Mouse (Mus musculus): ENCODE results near the gene Kcnn4. TPM values are rescaled to one million over a fixed set of nuclear protein-coding genes. Genes with fewer than 3 reads are reported as not detected.
"Not testable (repeated sequence)": the region's sequence is repeated elsewhere in the genome, so short reads cannot be mapped to it uniquely, and the experiment has no call there.

Gene Kcnn4
- polyA plus RNA-seq, 1 experiment from 2014 or later = 3.0 TPM

- no peaks in the 10 kb centered on the region for H3K36me3 ChIP-seq (ENCODE audit: control insufficient read depth, insufficient read depth, low read length)
- H3K9me3 ChIP-seq (ENCODE audit: control insufficient read depth, low read depth, low read length) = no peaks in the 10 kb centered on the region
- H3K27ac ChIP-seq (ENCODE audit: low read length) = peak overlapping the region; percentile 85
- no peak for ATAC-seq (ENCODE audit: insufficient number of reproducible peaks, insufficient read depth, low FRiP score, low read depth)
- H3K4me1 ChIP-seq (ENCODE audit: control insufficient read depth, insufficient read depth, low read length) = peaks cover 19% of the 10 kb centered on the region; the same call in 1 of the 2 replicates
- no peak overlapping the region for H3K9ac ChIP-seq (replicated peaks; ENCODE audit: low read depth, low read length)
- 65% methylated on average over 2 of the region's 2 CpGs for WGBS
- H3K4me2 ChIP-seq (replicated peaks; ENCODE audit: low read depth, low read length) = peak overlapping the region; percentile 33; the same call in 1 of the 2 replicates
- no peak overlapping the region for H3K4me3 ChIP-seq (ENCODE audit: low read depth, low read length)
- H3K27me3 ChIP-seq (ENCODE audit: control insufficient read depth, insufficient read depth, low read length) = no peaks in the 10 kb centered on the region
Observed at GRCm38 (mm10) chr7:24391687-24392086, 21.6 kb downstream of the Kcnn4 start.

- H3K4me1 ChIP-seq (ENCODE audit: control insufficient read depth, insufficient read depth, low read length) = peaks cover 23% of the 10 kb centered on the region
- H3K36me3 ChIP-seq (ENCODE audit: control insufficient read depth, insufficient read depth, low read length) = no peaks in the 10 kb centered on the region
- no peak overlapping the region for H3K9ac ChIP-seq (replicated peaks; ENCODE audit: low read depth, low read length)
- no peak overlapping the region for H3K27ac ChIP-seq (ENCODE audit: low read length)
- H3K9me3 ChIP-seq (ENCODE audit: control insufficient read depth, low read depth, low read length) = no peaks in the 10 kb centered on the region
- ATAC-seq (ENCODE audit: insufficient number of reproducible peaks, insufficient read depth, low FRiP score, low read depth) = no peak
- no peak overlapping the region for H3K4me3 ChIP-seq (ENCODE audit: low read depth, low read length)
- H3K27me3 ChIP-seq (ENCODE audit: control insufficient read depth, insufficient read depth, low read length) = no peaks in the 10 kb centered on the region
- no peak overlapping the region for H3K4me2 ChIP-seq (replicated peaks; ENCODE audit: low read depth, low read length)
- WGBS = 90% methylated on average over 3 of the region's 3 CpGs
Observed at GRCm38 (mm10) chr7:24394054-24394453, 24.0 kb downstream of the Kcnn4 start.

- Histone ChIP-seq H3K4me1 (ENCODE audit: control insufficient read depth, insufficient read depth, low read length) (peaks cover 19% of the 10 kb centered on the region), H3K36me3 (ENCODE audit: control insufficient read depth, insufficient read depth, low read length) (no peaks in the 10 kb centered on the region), H3K27ac (ENCODE audit: low read length) (no peak overlapping the region), H3K27me3 (ENCODE audit: control insufficient read depth, insufficient read depth, low read length) (no peaks in the 10 kb centered on the region), H3K9ac (replicated peaks; ENCODE audit: low read depth, low read length) (no peak overlapping the region), H3K4me2 (replicated peaks; ENCODE audit: low read depth, low read length) (no peak overlapping the region), H3K4me3 (ENCODE audit: low read depth, low read length) (no peak overlapping the region), H3K9me3 (ENCODE audit: control insufficient read depth, low read depth, low read length) (no peaks in the 10 kb centered on the region)
- 74% methylated on average over 15 of the region's 15 CpGs for WGBS
- ATAC-seq (ENCODE audit: insufficient number of reproducible peaks, insufficient read depth, low FRiP score, low read depth) = no peak
Observed at GRCm38 (mm10) chr7:24394475-24395161, 24.6 kb downstream of the Kcnn4 start.

DNA sequence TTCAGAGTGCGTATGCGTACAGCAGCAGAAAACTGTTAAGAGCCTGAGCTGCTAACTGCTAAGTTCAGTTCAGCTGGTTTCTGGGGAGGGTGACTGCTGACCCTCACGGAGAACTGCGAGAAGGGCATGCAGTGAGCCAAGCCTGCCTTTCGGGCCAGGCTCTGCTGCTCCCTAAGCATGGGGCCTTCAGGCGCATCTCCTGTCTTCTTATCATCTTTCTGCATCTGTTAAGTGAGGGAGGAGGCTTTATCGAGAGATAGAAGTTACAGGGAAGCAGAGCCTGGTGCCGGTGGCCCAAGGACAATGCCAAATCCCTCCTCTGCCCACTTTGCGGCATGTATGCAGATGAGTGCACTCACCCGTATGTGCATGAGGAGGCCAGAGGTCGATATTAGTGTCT, 26.8 kb downstream of the Kcnn4 start:
- Histone ChIP-seq H3K27me3 (ENCODE audit: control insufficient read depth, insufficient read depth, low read length) (no peaks in the 10 kb centered on the region), H3K4me3 (ENCODE audit: low read depth, low read length) (no peak overlapping the region), H3K36me3 (ENCODE audit: control insufficient read depth, insufficient read depth, low read length) (no peaks in the 10 kb centered on the region), H3K9me3 (ENCODE audit: control insufficient read depth, low read depth, low read length) (no peaks in the 10 kb centered on the region), H3K4me2 (replicated peaks; ENCODE audit: low read depth, low read length) (no peak overlapping the region), H3K9ac (replicated peaks; ENCODE audit: low read depth, low read length) (no peak overlapping the region), H3K27ac (ENCODE audit: low read length) (no peak overlapping the region), H3K4me1 (ENCODE audit: control insufficient read depth, insufficient read depth, low read length) (peaks cover 8% of the 10 kb centered on the region)
- 61% methylated on average over 11 of the region's 11 CpGs for WGBS
- ATAC-seq (ENCODE audit: insufficient number of reproducible peaks, insufficient read depth, low FRiP score, low read depth) = no peak

GRCm38 (mm10) chr7:24398364-24398913, 28.4 kb downstream of the Kcnn4 start:
- no peak overlapping the region for H3K9ac ChIP-seq (replicated peaks; ENCODE audit: low read depth, low read length)
- 93% methylated on average over 8 of the region's 8 CpGs for WGBS
- ATAC-seq (ENCODE audit: insufficient number of reproducible peaks, insufficient read depth, low FRiP score, low read depth) = no peak
- peaks cover 2% of the 10 kb centered on the region; the same call in 1 of the 2 replicates for H3K36me3 ChIP-seq (ENCODE audit: control insufficient read depth, insufficient read depth, low read length)
- no peaks in the 10 kb centered on the region for H3K27me3 ChIP-seq (ENCODE audit: control insufficient read depth, insufficient read depth, low read length)
- no peaks in the 10 kb centered on the region for H3K9me3 ChIP-seq (ENCODE audit: control insufficient read depth, low read depth, low read length)
- no peak overlapping the region for H3K4me2 ChIP-seq (replicated peaks; ENCODE audit: low read depth, low read length)
- no peak overlapping the region; the same call in 1 of the 2 replicates for H3K4me3 ChIP-seq (ENCODE audit: low read depth, low read length)
- H3K27ac ChIP-seq (ENCODE audit: low read length) = no peak overlapping the region
- H3K4me1 ChIP-seq (ENCODE audit: control insufficient read depth, insufficient read depth, low read length) = peaks cover 6% of the 10 kb centered on the region

- peak; percentile 95 for ATAC-seq (ENCODE audit: insufficient number of reproducible peaks, insufficient read depth, low FRiP score, low read depth)
- WGBS = 2% methylated on average over 66 of the region's 66 CpGs
- H3K9ac ChIP-seq (replicated peaks; ENCODE audit: low read depth, low read length) = peak within 1 kb of the TSS; percentile 34; the same call in 1 of the 2 replicates
Observed at GRCm38 (mm10) chr7:24399256-24400081, 29.4 kb downstream of the Kcnn4 start, which contains the start of gene Smg9. Smg9 (plus strand) TSS chr7:24399619.

DNA sequence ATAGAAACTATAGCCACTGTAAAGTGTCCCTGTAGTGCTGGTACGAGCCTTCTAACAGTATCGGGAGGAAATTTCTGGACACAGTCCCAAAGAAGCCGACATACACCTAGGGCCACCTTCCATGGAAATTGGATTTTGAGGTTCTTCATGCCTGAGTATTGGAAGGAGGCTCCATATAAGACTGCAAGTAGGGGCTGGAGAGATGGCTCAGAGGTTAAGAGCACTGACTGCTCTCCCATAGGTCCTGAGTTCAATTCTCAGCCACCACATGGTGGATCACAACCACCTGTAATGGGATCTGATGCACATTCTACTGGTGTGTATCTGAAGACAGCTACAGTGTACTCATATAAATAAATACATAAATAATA, 30.0 kb downstream of the Kcnn4 start:
- H3K4me2 ChIP-seq (replicated peaks; ENCODE audit: low read depth, low read length) = peak overlapping the region; percentile 44
- H3K9ac ChIP-seq (replicated peaks; ENCODE audit: low read depth, low read length) = peak overlapping the region; percentile 34; the same call in 1 of the 2 replicates
- peaks cover 4% of the 10 kb centered on the region; the same call in 1 of the 2 replicates for H3K36me3 ChIP-seq (ENCODE audit: control insufficient read depth, insufficient read depth, low read length)
- peak overlapping the region; percentile 55 for H3K4me3 ChIP-seq (ENCODE audit: low read depth, low read length)
- ATAC-seq (ENCODE audit: insufficient number of reproducible peaks, insufficient read depth, low FRiP score, low read depth) = no peak; the same call in 1 of the 2 replicates
- WGBS = 10% methylated on average over 3 of the region's 3 CpGs
- no peaks in the 10 kb centered on the region for H3K9me3 ChIP-seq (ENCODE audit: control insufficient read depth, low read depth, low read length)
- peak overlapping the region; percentile 96 for H3K27ac ChIP-seq (ENCODE audit: low read length)
- peaks cover 6% of the 10 kb centered on the region for H3K4me1 ChIP-seq (ENCODE audit: control insufficient read depth, insufficient read depth, low read length)
- H3K27me3 ChIP-seq (ENCODE audit: control insufficient read depth, insufficient read depth, low read length) = no peaks in the 10 kb centered on the region

More at GRCm38 (mm10) chr7:24399256-24400081, 29.4 kb downstream of the Kcnn4 start, which contains the start of gene Smg9:
- Histone ChIP-seq H3K36me3 (ENCODE audit: control insufficient read depth, insufficient read depth, low read length) (peaks cover 2% of the 10 kb centered on the region; the same call in 1 of the 2 replicates), H3K27me3 (ENCODE audit: control insufficient read depth, insufficient read depth, low read length) (no peaks in the 10 kb centered on the region), H3K9me3 (ENCODE audit: control insufficient read depth, low read depth, low read length) (no peaks in the 10 kb centered on the region), H3K27ac (ENCODE audit: low read length) (peak within 1 kb of the TSS; percentile 96), H3K4me3 (ENCODE audit: low read depth, low read length) (peak within 1 kb of the TSS; percentile 55), H3K4me2 (replicated peaks; ENCODE audit: low read depth, low read length) (peak within 1 kb of the TSS; percentile 44), H3K4me1 (ENCODE audit: control insufficient read depth, insufficient read depth, low read length) (peaks cover 6% of the 10 kb centered on the region)

DNA sequence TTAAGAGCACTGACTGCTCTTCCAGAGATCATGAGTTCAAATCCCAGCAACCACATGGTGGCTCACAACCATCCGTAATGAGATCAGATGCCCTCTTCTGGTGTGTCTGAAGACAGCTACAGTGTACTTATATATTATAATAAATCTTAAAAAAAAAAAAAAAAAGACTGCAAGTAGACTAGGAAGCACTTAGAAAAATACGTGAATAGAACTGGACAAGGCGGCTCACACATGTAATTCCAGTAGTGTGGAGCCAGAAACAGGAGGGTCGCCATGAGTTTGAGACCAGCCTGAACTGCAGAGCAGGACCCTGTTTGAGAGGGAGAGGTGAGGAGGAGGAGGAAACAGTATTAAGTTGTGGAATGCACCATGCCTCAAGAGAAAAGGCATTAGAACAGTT, 30.4 kb downstream of the Kcnn4 start:
- H3K36me3 ChIP-seq (ENCODE audit: control insufficient read depth, insufficient read depth, low read length); H3K27ac ChIP-seq (ENCODE audit: low read length); ATAC-seq (ENCODE audit: insufficient number of reproducible peaks, insufficient read depth, low FRiP score, low read depth); H3K9me3 ChIP-seq (ENCODE audit: control insufficient read depth, low read depth, low read length); H3K9ac ChIP-seq (replicated peaks; ENCODE audit: low read depth, low read length); H3K4me1 ChIP-seq (ENCODE audit: control insufficient read depth, insufficient read depth, low read length); H3K27me3 ChIP-seq (ENCODE audit: control insufficient read depth, insufficient read depth, low read length); H3K4me2 ChIP-seq (replicated peaks; ENCODE audit: low read depth, low read length); H3K4me3 ChIP-seq (ENCODE audit: low read depth, low read length): not testable (repeated sequence)
- WGBS = 90% methylated on average over 4 of the region's 4 CpGs
